Mouse (Mus musculus): ENCODE data around the gene Pbx1. TPM values are rescaled to one million over a fixed set of nuclear protein-coding genes. Genes with fewer than 3 reads are reported as not detected.
A peak's percentile ranks its signal among the peaks of the same experiment; 100 is the strongest.

Pbx1 gene
- polyA plus RNA-seq, 1 experiment from 2014 or later, result 35.4 TPM

DNA sequence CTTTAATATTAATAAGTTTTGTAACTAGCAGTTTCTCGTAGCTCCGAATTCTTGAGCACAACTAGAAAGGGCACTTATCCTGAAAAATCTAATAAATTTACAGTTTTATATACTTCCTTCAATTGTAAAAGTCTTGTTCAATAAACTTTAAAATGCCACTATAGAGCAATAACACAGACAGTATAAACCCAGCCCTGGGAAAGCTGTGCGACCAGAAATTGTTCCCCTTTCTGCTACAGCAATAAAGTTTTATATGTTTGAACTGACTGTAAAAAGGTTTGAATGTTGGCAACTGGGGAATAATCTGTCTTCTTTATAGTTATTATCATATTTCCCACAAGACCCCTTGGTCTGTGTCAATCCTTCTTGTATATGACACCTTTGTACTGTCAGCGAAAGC lies 136.3 kb downstream of the Pbx1 start:
- H3K4me1 ChIP-seq (replicated peaks), result peaks cover 27% of the 10 kb centered on the region
- DNase-seq (ENCODE audit: low spot score), result no peak
- H3K9me3 ChIP-seq, result no peaks in the 10 kb centered on the region
- no peak overlapping the region for H3K4me3 ChIP-seq
- no peaks in the 10 kb centered on the region for H3K27me3 ChIP-seq (ENCODE audit: insufficient read depth, poor library complexity, severe bottlenecking)
- 94% methylated on average over 4 of the region's 4 CpGs for WGBS
- peaks cover 15% of the 10 kb centered on the region for H3K36me3 ChIP-seq
- H3K27ac ChIP-seq, result no peak overlapping the region

DNA sequence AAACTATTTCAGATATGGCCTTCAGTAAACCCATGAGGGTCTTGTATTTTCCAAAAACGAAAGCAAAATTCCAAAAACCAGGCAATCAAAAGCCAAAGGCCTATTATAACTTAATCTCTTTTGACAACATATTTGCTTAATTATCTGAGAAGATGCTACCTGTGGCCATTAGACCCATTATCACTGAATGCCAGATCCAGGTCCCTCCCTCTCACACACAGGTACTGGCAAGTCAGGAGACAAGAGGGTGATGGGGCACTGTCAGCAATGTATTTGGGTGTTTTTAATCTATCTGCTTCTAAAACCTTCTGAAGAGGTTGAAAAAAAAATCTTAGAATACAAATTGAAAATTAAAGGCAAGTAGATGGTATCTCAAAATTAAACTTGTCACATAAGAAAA lies 138.4 kb downstream of the Pbx1 start:
- Histone ChIP-seq H3K27ac (no peak overlapping the region), H3K4me1 (replicated peaks) (peaks cover 42% of the 10 kb centered on the region), H3K4me3 (no peak overlapping the region), H3K36me3 (peaks cover 9% of the 10 kb centered on the region), H3K9me3 (no peaks in the 10 kb centered on the region), H3K27me3 (ENCODE audit: insufficient read depth, poor library complexity, severe bottlenecking) (no peaks in the 10 kb centered on the region)
- no peak for DNase-seq (ENCODE audit: low spot score)
- WGBS, result 93% methylated on average over 1 of the region's 1 CpGs

DNA sequence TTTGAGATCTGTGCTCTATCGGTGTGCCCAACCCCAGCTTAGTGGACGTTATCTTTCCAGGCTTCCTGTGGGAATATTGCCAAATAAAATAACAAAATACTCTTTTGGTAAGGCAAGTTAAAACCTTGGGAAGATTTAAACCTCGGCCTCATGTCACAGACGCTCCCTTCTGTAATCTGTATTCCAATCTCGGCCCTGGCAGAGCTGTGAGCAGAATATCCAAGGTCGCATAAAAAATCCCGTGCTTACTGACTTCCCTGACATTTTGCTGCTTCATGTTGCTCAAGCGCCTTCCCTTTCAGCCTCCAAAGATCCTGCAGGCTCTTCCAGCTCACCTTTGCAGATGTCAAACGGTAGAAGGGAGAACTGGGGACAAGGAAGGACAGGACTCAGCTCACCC lies 140.0 kb downstream of the Pbx1 start:
- 83% methylated on average over 9 of the region's 9 CpGs for WGBS
- no peak overlapping the region for H3K4me3 ChIP-seq
- no peaks in the 10 kb centered on the region for H3K27me3 ChIP-seq (ENCODE audit: insufficient read depth, poor library complexity, severe bottlenecking)
- no peaks in the 10 kb centered on the region for H3K36me3 ChIP-seq
- H3K27ac ChIP-seq, result peak overlapping the region; percentile 63; the same call in 1 of the 2 replicates
- no peaks in the 10 kb centered on the region for H3K9me3 ChIP-seq
- no peak for DNase-seq (ENCODE audit: low spot score)
- H3K4me1 ChIP-seq (replicated peaks), result peaks cover 58% of the 10 kb centered on the region

DNA sequence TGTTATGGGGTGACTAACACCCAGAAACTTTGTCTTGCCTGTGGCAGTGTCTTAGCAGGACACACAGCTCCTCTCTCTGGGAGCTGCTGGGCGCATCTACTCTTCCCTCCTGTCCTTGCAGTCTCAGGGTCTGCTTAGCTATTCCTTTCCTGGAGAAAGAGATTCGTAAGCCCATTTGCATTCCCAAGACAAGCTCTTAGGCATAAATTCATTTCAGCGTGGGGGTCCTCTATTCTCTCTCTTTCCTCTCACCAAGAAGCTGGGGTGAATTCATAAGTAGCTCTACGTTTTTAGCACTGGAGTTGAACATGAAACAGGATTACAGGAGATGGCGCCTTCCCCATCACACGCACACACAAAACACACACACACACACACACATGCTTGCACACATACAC lies 140.4 kb downstream of the Pbx1 start:
- Histone ChIP-seq H3K4me3 (no peak overlapping the region), H3K27me3 (ENCODE audit: insufficient read depth, poor library complexity, severe bottlenecking) (no peaks in the 10 kb centered on the region), H3K4me1 (replicated peaks) (peaks cover 63% of the 10 kb centered on the region), H3K36me3 (no peaks in the 10 kb centered on the region), H3K9me3 (no peaks in the 10 kb centered on the region), H3K27ac (peak overlapping the region; percentile 63)
- no peak for DNase-seq (ENCODE audit: low spot score)
- WGBS, result 79% methylated on average over 6 of the region's 6 CpGs

DNA sequence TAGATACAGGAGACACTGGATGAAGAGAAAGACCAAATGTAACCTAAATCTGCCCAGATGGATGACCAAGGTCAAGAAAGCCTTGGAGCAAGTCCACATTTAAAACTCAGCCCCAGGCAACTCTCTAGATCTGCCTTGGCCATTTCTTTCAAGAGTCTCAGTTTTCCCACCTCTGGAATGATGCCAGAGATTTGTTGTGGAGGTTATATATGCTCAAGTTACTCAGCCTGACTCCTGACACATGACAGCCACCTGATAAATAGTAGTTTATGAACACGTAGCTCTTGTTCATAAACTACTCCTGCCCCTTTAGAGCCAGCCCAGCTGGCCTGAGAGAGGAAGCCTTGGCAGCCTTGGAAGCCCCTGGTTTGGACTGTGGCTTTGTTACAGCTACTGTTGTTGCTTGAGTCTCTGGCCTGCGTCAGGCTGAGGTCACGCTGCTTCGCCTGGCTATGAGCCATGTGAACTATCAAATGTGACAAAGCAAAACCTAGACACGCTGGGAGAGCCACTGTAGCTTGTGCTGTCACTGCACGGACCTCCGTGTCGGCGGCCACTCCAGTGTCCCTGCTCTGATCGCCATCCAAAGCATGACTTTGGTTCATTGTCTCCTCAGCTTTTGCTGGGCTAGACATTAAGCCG lies 140.9 kb downstream of the Pbx1 start:
- H3K4me3 ChIP-seq, result no peak overlapping the region
- no peaks in the 10 kb centered on the region for H3K27me3 ChIP-seq (ENCODE audit: insufficient read depth, poor library complexity, severe bottlenecking)
- H3K4me1 ChIP-seq (replicated peaks), result peaks cover 63% of the 10 kb centered on the region
- H3K9me3 ChIP-seq, result no peaks in the 10 kb centered on the region
- DNase-seq (ENCODE audit: low spot score), result no peak
- H3K36me3 ChIP-seq, result no peaks in the 10 kb centered on the region
- WGBS, result 81% methylated on average over 11 of the region's 11 CpGs
- peak overlapping the region; percentile 63 for H3K27ac ChIP-seq

DNA sequence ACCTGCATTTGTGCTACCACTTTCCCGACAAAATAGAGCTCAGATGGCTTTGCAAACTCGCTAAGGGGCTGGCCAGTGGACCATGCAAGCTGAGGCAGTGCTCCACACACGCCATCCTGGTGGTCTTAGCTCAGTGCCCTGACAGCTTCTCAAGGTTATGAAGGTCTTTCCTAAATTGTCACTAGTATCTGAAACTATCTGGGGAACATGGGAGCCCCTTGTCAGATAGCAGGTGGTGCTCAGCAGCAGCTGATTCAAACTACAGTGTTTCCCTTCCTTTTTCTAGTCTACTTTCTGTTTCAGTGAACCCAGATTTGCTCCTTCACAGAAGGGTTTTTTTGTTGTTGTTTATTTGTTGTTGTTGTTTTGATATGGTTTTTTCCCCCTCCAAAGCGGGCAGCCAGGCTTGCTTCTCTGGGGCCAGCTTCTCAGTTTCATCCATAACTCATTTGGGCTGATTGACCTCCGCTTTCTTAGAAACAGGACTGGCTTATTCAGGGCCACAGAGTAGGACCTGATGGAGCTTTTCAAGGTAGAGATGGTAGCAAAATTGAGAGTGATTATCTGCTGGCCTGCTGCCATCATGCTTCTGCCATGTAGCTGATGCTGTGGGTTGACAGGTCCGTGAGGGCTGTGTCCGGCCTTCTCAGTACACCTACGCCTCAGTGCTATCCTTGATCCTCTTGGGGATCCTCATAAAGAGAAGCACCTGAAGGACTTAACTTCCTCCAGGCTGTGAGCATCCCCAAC lies 141.7 kb downstream of the Pbx1 start:
- Histone ChIP-seq H3K9me3 (no peaks in the 10 kb centered on the region), H3K4me3 (no peak overlapping the region), H3K4me1 (replicated peaks) (peaks cover 70% of the 10 kb centered on the region), H3K27ac (peak overlapping the region; percentile 90), H3K36me3 (no peaks in the 10 kb centered on the region), H3K27me3 (ENCODE audit: insufficient read depth, poor library complexity, severe bottlenecking) (no peaks in the 10 kb centered on the region)
- DNase-seq (ENCODE audit: low spot score), result no peak
- 84% methylated on average over 8 of the region's 8 CpGs for WGBS

DNA sequence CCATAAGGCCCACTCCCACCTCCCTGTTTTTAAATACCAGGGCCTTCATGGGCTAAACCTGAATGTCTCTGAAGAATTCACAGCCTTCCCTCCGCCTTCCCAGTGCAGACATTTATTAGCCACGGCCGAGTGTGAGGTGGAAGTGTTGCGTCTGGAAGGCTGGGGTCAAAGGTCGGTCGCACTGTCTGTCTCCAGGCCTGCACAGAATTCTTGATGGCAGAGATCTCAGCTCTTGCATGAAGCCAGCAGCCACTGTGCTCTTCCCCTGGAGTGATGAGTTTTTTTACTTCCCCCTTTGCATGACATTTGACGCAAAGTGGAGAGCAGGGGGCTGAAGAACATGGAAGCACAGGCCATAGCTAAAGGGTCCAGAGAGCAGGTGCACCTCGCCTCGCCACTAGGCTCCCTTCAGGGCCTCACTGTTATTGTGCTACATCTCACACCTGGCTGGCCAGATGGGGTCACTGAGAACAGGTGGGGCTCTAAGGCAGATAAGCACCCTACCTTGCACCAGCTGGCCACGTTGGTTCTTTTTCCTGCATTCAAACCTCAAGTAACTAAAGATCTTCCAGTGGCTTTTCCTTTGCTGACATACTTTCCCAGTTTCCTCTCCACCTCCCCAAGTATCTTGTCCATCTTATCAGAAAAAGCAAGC lies 143.1 kb downstream of the Pbx1 start:
- Histone ChIP-seq H3K27ac (peak overlapping the region; percentile 90), H3K4me1 (replicated peaks) (peaks cover 84% of the 10 kb centered on the region), H3K36me3 (no peaks in the 10 kb centered on the region), H3K9me3 (no peaks in the 10 kb centered on the region), H3K27me3 (ENCODE audit: insufficient read depth, poor library complexity, severe bottlenecking) (no peaks in the 10 kb centered on the region), H3K4me3 (no peak overlapping the region)
- WGBS, result 41% methylated on average over 10 of the region's 10 CpGs
- DNase-seq (ENCODE audit: low spot score), result peak; percentile 45

DNA sequence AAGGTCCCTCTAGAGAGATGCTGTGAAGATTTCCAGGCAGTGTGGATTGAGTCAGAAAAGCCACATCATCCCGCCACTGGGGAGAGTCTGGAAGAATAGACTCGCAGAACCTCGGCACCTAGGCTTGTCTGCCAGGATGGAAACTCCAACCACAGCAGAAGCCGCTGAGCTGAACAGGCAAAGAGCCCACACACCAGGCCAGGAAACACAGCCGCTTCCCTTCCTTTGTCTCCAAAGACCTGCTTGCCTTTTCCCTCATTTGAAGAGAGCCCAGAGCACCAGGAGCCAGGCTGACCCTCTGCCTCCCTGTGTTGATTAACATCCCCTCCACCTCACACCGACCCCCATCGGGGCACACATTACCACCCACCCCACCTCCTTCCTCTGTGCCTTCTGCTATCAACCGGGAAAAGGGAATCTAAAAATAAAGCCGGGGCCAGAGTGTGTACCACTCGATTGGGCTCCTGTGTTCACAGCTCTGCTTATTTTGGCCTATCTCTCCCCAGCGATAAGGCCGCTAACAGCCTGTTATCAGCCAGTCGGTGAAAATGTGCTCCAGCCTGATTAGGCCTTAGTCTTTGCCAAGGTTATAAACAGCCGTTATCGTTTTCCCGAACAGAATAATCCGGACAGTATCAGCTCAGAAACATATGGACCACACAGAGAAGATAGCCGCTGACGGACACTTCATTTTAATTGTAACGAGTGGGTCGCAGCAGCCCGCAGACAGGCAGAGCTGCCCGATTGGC lies 144.1 kb downstream of the Pbx1 start:
- WGBS, result 41% methylated on average over 23 of the region's 23 CpGs
- H3K4me1 ChIP-seq (replicated peaks), result peaks cover 94% of the 10 kb centered on the region
- H3K4me3 ChIP-seq, result peak overlapping the region; percentile 18

DNA sequence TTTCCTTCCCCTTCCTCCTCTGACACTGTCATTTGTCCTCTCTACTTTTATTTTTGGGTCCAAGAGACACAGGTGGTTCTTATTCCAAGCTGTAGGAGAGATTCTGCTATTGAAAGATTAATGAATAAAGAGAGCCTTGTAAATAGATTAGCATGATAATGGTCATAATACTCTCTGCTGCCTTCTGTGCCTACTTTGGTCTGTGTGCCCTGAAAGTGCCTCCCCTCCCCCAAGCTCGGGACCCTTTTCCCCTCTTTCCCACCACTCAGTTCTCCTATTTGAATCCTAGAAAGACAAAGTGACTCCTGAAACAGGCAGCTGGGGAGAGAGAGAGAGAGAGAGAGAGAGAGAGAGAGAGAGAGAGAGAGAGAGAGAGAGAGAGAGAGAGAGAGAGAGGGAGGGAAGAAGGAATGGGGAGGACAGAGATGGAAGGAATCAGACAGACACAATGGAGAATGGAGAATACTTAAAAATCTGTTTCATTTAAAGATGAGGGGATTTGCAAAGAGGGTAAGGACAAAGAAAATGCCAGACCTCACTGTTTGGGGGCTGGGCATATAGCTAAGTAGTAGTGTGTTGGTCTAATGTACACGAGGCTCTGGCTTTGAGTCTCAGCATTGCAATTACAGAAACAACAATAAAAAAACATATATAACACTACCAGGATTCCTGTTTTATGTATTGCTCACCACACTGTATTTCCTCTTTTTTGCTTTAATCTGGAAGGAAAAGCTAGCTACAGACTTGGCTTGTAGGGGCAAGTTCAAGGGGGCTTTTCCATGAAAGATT lies 145.0 kb downstream of the Pbx1 start:
- H3K4me1 ChIP-seq (replicated peaks), result peaks cover 91% of the 10 kb centered on the region
- 0 out of 2 replicates have a peak overlapping the region, but pooled peaks have one; percentile 7 for H3K4me3 ChIP-seq
- H3K27me3 ChIP-seq (ENCODE audit: insufficient read depth, poor library complexity, severe bottlenecking), result no peaks in the 10 kb centered on the region
- WGBS, result 33% methylated on average over 2 of the region's 2 CpGs
- H3K9me3 ChIP-seq, result no peaks in the 10 kb centered on the region
- DNase-seq (ENCODE audit: low spot score), result no peak
- peak overlapping the region; percentile 90 for H3K27ac ChIP-seq
- no peaks in the 10 kb centered on the region for H3K36me3 ChIP-seq

More for the DNA sequence above, 144.1 kb downstream of the Pbx1 start:
- Histone ChIP-seq H3K27ac (peak overlapping the region; percentile 90), H3K27me3 (ENCODE audit: insufficient read depth, poor library complexity, severe bottlenecking) (no peaks in the 10 kb centered on the region), H3K9me3 (no peaks in the 10 kb centered on the region), H3K36me3 (no peaks in the 10 kb centered on the region)
- DNase-seq (ENCODE audit: low spot score), result peak; percentile 56

DNA sequence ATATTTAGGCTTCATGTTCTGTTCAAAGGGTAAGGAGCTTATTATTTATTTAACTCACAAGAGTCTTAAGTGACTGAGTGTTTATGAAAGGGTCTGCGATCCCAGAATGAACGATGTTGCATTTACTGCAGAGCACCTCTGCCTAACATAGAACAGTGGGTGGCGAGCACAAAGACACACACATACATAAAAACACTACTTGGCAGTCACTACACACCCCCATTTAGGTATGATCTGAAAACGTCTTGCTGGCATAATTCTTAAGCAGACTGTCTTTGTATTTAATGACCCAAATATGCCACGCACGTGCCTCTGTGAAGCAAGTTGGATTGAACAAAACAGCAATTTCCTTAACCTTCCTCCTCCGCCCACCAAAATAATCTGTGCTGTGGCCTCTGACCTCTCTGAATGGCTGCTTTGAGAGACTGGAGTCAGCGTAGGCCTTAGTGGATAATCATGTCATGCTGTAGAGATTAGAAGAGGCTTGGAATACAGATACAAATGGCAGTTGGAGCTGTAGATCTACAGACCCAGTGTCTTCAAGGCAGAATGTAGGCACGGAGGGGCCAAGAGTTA lies 147.4 kb downstream of the Pbx1 start:
- DNase-seq (ENCODE audit: low spot score), result peak; percentile 44
- Histone ChIP-seq H3K9me3 (no peaks in the 10 kb centered on the region), H3K27me3 (ENCODE audit: insufficient read depth, poor library complexity, severe bottlenecking) (no peaks in the 10 kb centered on the region), H3K36me3 (0 out of 2 replicates have a peak, but pooled peaks cover 3% of the 10 kb centered on the region), H3K4me3 (no peak overlapping the region), H3K4me1 (replicated peaks) (peaks cover 74% of the 10 kb centered on the region), H3K27ac (peak overlapping the region; percentile 69)
- 34% methylated on average over 9 of the region's 9 CpGs for WGBS

DNA sequence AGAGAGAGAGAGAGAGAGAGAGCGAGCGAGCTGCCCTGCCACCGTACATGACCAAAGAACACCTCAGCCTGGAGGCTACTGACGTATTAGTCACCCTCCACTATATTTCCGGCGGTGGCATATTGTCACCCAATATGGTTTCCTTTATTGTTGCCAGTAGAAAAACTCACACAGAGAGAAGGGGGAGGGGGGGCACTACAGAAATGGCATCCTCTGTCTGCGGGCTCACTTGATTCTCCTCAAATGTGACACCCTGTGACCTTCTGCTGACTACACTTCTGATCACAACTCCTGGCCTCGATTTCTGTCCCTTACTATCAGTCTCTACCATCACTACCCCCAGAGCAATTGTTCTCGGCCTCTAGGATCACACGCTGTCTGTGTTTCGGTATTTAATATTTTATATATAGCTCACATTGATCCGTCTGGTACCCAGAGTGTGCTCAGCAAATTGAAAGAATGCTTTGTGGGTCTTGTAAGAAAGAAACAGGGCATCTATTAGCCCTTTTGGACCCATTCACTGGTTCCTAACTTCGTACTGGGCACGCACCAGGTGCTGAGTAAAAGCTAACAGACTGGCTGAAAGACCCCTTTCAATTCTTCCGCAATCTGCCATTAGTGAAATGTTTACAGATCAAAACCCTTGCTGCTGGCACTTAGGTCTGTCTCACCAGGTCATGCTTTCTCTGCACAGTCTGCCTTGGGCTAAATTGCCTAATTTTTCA lies 148.1 kb downstream of the Pbx1 start:
- Histone ChIP-seq H3K4me1 (replicated peaks) (peaks cover 67% of the 10 kb centered on the region), H3K9me3 (no peaks in the 10 kb centered on the region), H3K36me3 (0 out of 2 replicates have a peak, but pooled peaks cover 3% of the 10 kb centered on the region), H3K27me3 (ENCODE audit: insufficient read depth, poor library complexity, severe bottlenecking) (no peaks in the 10 kb centered on the region), H3K27ac (peak overlapping the region; percentile 69), H3K4me3 (no peak overlapping the region)
- 63% methylated on average over 15 of the region's 15 CpGs for WGBS
- no peak for DNase-seq (ENCODE audit: low spot score)
